Mouse (Mus musculus) megakaryocyte, embryonic 14.5 days (primary cell): ENCODE measurements around the gene Slc25a31. TPM values are rescaled to one million over a fixed set of nuclear protein-coding genes. Genes with fewer than 3 reads are reported as not detected.

ENCODE experiments used
- H3K27me3 ChIP-seq: replicated peaks from 2 replicates; pipeline ENCODE3; 2012; ENCODE audit warnings: inconsistent platforms
- H3K36me3 ChIP-seq: replicated peaks from 2 replicates; pipeline ENCODE3; 2012; ENCODE audit warnings: low read length, inconsistent platforms, mixed read lengths
- H3K4me1 ChIP-seq: 2 replicates; pipeline ENCODE4 v1.6.1; 2012; ENCODE audit warnings: inconsistent platforms
- H3K4me3 ChIP-seq: replicated peaks from 2 replicates; pipeline ENCODE3; 2012; ENCODE audit warnings: moderate library complexity, mild to moderate bottlenecking, inconsistent platforms
- H3K9me3 ChIP-seq: 2 replicates; pipeline ENCODE4 v1.6.1; 2012; ENCODE audit warnings: inconsistent platforms
- FLI1 ChIP-seq: IDR thresholded peaks from 2 replicates; pipeline ENCODE4 v1.6.1; 2012; ENCODE audit warnings: low read length, inconsistent platforms, mixed read lengths
- GATA1 ChIP-seq: IDR thresholded peaks from 3 replicates; pipeline ENCODE4 v1.6.1; 2012; ENCODE audit warnings: mixed read lengths, low read length, inconsistent platforms, borderline replicate concordance
- polyA plus RNA-seq: library from polyadenylated mRNA; stranded (reverse); fragments of >175 nt; gene quantifications from 2 replicates; pipeline ENCODE4 v1.2.3, GENCODE M21; 2012; ENCODE audit warnings: low replicate concordance; ENCODE audit not compliant: insufficient read depth

Slc25a31 gene
- polyA plus RNA-seq, 1 experiment: not detected

GRCm38 (mm10) chr3:40704816-40705430 lies 3.7 kb upstream of the Slc25a31 start:
- no peaks in the 10 kb centered on the region for H3K27me3 ChIP-seq
- TF ChIP-seq FLI1 (no peak), GATA1 (no peak)
- peaks cover 20% of the 10 kb centered on the region for H3K4me1 ChIP-seq
- peak overlapping the region; percentile 42 for H3K4me3 ChIP-seq
- H3K9me3 ChIP-seq: peaks cover 11% of the 10 kb centered on the region
- H3K36me3 ChIP-seq: no peaks in the 10 kb centered on the region

DNA sequence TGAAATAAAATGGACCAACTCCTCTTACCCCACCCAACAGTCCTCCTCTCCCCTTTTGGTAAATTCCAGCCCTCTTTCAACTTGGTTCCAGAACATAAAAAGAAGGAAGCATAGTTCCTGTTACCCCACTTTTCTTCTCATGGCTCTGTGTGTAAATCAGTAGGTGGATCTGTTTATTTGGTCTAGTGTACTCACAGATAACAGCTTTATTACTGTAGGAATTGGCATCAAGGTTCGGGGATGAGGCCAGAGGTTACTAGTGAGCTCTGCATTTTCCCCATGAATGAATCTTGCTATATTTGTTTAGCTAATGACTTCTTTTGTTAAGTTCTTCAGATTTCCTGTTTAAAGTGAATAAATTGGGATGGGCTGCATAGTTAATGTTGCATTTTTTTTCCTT lies 7.4 kb downstream of the Slc25a31 start:
- no peaks in the 10 kb centered on the region for H3K4me1 ChIP-seq
- no peaks in the 10 kb centered on the region for H3K27me3 ChIP-seq
- H3K4me3 ChIP-seq: no peak overlapping the region
- no peaks in the 10 kb centered on the region for H3K9me3 ChIP-seq
- no peak for TF ChIP-seq GATA1
- TF ChIP-seq FLI1: no peak
- H3K36me3 ChIP-seq: no peaks in the 10 kb centered on the region

- Histone ChIP-seq H3K9me3 (no peaks in the 10 kb centered on the region), H3K4me1 (no peaks in the 10 kb centered on the region), H3K27me3 (no peaks in the 10 kb centered on the region), H3K4me3 (no peak overlapping the region), H3K36me3 (no peaks in the 10 kb centered on the region)
- TF ChIP-seq FLI1: no peak
- no peak for TF ChIP-seq GATA1
These were observed 10.4 kb downstream of the Slc25a31 start for GRCm38 (mm10) chr3:40719022-40719421.

DNA sequence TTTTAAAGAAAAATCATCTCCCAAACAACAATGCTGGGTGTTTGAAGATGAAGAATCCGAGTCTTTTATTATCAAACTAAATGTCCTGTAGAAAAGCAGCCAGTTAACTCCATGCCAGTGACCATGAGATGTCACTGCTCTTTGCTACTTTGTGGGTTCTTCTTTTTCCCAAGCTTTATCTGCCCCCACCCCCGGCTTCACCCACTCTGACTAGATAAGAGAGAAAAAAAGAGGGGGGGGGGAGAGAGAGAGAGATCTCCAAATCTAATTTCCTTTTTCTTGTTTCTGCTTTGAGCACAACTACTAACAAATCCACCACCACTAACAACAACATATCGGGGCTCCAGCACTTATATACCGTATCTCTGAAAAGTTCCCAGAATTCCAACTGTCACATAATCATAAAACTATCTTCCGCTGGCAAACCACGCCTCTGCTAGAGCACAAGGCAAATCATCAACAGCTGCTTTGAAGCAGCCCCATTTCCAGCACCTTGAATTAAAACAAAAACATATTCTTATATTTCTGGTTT lies 29.8 kb downstream of the Slc25a31 start:
- no peaks in the 10 kb centered on the region for H3K9me3 ChIP-seq
- H3K36me3 ChIP-seq: no peaks in the 10 kb centered on the region
- no peak for TF ChIP-seq GATA1
- no peak for TF ChIP-seq FLI1
- H3K4me1 ChIP-seq: peaks cover 18% of the 10 kb centered on the region
- no peaks in the 10 kb centered on the region for H3K27me3 ChIP-seq
- H3K4me3 ChIP-seq: no peak overlapping the region

- Histone ChIP-seq H3K4me1 (peaks cover 18% of the 10 kb centered on the region), H3K9me3 (no peaks in the 10 kb centered on the region), H3K27me3 (no peaks in the 10 kb centered on the region), H3K4me3 (peak within 1 kb of the TSS; percentile 100), H3K36me3 (no peaks in the 10 kb centered on the region)
- no peak for TF ChIP-seq GATA1
- TF ChIP-seq FLI1: no peak
These were observed 35.6 kb downstream of the Slc25a31 start, which contains the start of gene Hspa4l for GRCm38 (mm10) chr3:40744024-40744835. Hspa4l (plus strand) TSS chr3:40744495.

GRCm38 (mm10) chr3:40744836-40745660 lies 36.4 kb downstream of the Slc25a31 start:
- peaks cover 18% of the 10 kb centered on the region for H3K4me1 ChIP-seq
- no peaks in the 10 kb centered on the region for H3K9me3 ChIP-seq
- H3K27me3 ChIP-seq: no peaks in the 10 kb centered on the region
- H3K36me3 ChIP-seq: peaks cover under 1% of the 10 kb centered on the region
- no peak for TF ChIP-seq GATA1
- peak overlapping the region; percentile 100 for H3K4me3 ChIP-seq

- Histone ChIP-seq H3K27me3 (no peaks in the 10 kb centered on the region), H3K4me3 (peak overlapping the region; percentile 100), H3K4me1 (peaks cover 18% of the 10 kb centered on the region), H3K36me3 (peaks cover 6% of the 10 kb centered on the region), H3K9me3 (no peaks in the 10 kb centered on the region)
- no peak for TF ChIP-seq GATA1
- no peak for TF ChIP-seq FLI1
These were observed 37.2 kb downstream of the Slc25a31 start for GRCm38 (mm10) chr3:40745661-40746547.

GRCm38 (mm10) chr3:40760746-40761145 lies 52.1 kb downstream of the Slc25a31 start:
- H3K4me1 ChIP-seq: no peaks in the 10 kb centered on the region
- TF ChIP-seq FLI1 (no peak), GATA1 (no peak)
- H3K27me3 ChIP-seq: no peaks in the 10 kb centered on the region
- H3K4me3 ChIP-seq: no peak overlapping the region
- H3K36me3 ChIP-seq: peaks cover 89% of the 10 kb centered on the region
- H3K9me3 ChIP-seq: no peaks in the 10 kb centered on the region

GRCm38 (mm10) chr3:40761312-40761711 lies 52.7 kb downstream of the Slc25a31 start:
- Histone ChIP-seq H3K9me3 (no peaks in the 10 kb centered on the region), H3K27me3 (no peaks in the 10 kb centered on the region), H3K36me3 (peaks cover 90% of the 10 kb centered on the region), H3K4me1 (no peaks in the 10 kb centered on the region), H3K4me3 (no peak overlapping the region)
- TF ChIP-seq FLI1 (no peak), GATA1 (no peak)

Other genes starting within 250 kb of the Slc25a31 start
- gene Intu, start 177.6 kb upstream of the Slc25a31 start, polyA plus RNA-seq: 1.3 TPM in 1 of 2 replicates, not detected in the other
- gene Hspa4l, start 35.6 kb downstream of the Slc25a31 start, polyA plus RNA-seq: 1.8 TPM in 1 of 2 replicates, not detected in the other
- 4.1 TPM in 1 of 2 replicates, not detected in the other for gene Plk4, start 91.2 kb downstream of the Slc25a31 start, polyA plus RNA-seq
- 0.73 TPM in 1 of 2 replicates, not detected in the other for gene Mfsd8, start 138.0 kb downstream of the Slc25a31 start, polyA plus RNA-seq
- 0.51 and 1.7 TPM in 2 replicates for gene Abhd18, start 138.1 kb downstream of the Slc25a31 start, polyA plus RNA-seq
- not detected in 2 replicates for gene 1700034I23Rik, start 193.7 kb downstream of the Slc25a31 start, polyA plus RNA-seq
- gene Larp1b, start 241.0 kb downstream of the Slc25a31 start, polyA plus RNA-seq: 20.7 and 31.6 TPM in 2 replicates